Mouse (Mus musculus) brain, embryonic 18.5 days (tissue): ENCODE measurements around the gene Tmbim6.

Experiments
- DNase-seq: peaks from one replicate; pipeline ENCODE4 v3.0.0-alpha.2; 2012; ENCODE audit warnings: low read depth, low spot score

Tmbim6 gene

DNA sequence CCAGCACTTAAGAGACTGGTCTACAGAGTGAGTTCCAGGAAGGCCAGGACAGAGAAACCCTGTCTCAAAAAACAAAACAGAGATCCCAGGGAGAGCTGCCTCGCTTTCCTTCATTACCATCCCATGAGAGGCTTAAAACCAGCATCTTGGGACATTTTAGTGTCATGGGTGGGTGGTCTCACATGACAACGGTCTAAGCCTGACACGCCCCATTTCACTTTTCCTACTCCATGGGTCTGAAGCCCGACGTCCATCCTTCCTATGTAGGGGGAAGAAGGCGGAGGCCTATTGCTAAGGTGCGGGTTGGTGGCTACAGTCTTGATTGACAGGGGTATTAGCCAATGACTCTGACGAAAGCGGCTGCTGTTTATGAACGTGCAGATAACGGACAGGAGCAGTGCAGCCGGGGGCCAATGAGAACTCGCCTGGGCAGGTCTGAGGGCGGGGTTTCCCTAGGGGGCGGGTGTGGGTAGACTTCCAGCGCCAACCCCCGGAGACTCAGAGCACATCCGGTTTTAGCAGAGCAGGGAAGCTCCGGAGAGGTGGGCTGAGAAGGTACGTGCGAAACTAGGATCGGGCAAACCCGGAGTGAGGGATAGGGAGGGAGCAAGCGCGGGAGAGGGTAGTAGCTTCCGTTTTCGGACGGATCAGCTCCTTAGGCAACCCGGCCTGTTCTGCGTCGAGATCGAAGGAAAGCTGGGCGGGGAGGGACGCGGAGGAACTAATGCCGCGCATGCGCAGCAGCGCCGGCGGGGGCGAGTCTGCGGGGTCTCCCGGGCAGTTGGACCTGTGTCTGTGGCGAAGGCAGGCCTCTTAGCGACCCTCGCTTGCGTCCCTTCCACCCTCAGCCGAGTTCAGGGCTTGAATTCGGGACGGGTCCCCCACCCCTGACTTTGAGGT is at the start of gene Tmbim6:
TSS of gene Tmbim6 (plus strand) at position 397 of the 900 bp plus-strand sequence.
- peak; percentile 100 for DNase-seq

DNA sequence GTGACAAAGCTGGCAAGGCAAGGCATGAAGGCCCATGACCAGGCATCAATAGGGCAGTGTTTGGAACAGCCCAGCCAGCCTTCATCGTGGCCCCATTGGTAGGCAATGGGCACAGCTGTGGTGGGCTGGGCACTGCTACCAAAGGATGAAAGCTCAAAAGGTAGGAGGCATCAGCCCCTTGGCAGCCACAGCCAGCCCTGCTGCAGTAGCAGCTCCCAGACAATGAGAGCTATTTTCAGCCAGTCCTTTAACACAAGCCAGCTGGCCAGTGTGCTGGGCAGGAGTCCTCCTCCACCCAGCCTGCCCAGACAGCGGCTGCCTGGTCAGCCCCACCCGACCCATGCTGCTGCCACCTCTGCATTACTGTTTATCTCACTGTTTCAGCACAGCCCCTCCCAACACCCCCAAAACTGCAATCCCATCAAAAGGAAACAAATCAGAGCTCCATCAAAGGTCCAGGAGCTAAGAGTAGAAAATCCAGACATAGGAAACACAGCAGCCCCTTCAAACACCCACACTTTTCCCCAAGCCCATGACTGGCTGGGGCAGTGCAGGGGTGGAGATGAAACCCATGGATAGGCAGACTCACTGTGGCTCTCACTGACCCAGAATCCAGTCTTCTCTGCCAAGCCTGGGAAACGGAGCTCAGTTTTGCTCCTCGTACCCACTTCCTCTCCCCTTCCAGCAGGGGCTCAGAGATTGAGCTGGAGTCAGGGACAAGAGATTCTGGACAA is 49.1 kb upstream of the Tmbim6 start:
- DNase-seq: no peak

DNA sequence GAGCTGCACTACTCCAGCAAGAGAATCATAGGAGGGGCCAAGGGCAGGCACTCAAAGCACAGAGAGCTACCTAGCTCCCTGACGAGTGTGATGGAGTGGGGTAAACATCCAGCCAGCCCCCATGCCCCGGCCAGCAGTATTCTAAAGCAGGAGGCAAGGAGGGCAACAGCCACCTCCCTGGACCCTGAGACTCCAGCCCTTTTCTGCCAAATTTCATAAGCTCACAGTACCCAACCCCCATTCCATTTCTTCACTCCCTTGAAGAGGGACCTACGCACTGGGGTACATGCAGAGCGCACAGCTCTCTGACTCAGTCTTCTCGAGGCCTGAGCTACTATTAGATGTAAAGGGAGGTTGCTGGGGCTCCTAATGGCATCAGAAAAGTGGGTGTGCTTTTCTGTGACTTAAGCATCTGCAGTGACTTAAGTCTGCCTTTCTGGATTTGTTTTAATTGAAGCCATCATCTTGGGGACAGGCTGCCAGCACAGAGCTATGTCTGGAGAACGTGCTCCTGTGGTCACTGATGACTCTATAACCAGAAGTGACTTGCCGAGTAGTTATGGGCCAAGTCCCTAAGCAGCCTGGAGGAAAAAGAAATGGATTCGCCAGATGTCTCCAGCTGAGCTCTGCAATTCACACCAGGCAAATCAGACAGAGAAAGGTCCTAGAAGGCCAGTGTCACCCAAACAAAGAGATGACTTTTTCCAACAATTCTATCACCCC is 48.4 kb upstream of the Tmbim6 start:
- DNase-seq: no peak

DNA sequence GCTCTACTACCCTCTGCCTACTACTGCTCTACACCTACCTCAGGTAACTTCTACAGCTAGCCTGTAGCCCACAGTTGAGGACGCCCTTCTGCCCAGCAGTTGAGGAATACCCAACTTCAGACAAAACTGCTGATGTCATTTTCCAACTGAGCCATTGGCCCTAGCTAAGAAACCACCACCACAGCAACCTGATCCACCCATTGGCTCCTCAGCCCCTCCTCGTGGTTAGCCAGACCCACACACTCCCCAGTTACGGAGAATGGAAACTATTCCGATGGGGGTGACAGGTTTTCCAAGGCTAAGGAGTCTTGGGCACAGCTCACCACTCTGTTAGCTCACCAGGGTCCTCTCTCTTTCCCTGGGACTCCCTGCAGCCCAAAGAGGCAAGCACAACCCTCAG is 47.7 kb upstream of the Tmbim6 start:
- DNase-seq: no peak

DNA sequence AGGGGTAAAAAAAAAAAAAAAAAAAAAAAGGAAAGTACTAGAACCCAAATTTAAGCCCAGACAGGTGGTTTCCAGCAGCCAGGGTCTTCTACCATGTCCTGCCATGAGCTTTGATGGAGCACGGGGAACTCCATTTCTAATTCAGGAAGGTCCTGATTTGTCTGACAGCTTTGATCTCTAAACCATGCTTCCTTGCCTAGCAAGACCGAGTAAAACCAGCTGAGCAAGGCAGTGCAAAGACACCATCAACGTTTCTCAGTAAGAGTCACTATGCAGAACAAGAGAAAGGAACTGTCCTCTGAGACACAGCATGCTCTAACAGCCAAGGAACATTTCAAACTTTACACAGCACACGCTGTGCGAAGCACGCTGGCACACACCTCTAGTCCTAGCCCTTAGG is 41.1 kb upstream of the Tmbim6 start:
- DNase-seq: no peak

DNA sequence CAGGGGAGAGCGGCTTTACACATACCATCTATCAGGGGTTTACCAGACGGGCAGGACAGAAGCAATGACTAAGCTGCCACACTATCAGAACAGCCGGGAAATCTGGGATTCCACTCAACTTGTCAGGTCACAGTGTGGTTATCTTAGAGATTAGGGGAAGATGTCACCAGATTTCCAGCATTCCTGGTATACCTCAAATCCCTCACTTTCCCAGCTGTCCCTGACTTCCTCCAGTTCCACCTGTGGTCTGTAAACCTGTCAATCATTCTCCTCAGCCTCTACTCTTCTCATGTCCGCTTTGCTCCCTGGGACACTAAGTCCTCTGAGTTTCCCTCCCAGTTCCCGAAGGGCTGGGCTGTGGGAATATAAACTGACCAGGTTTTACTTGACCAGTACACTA is 40.4 kb upstream of the Tmbim6 start:
- DNase-seq: no peak

DNA sequence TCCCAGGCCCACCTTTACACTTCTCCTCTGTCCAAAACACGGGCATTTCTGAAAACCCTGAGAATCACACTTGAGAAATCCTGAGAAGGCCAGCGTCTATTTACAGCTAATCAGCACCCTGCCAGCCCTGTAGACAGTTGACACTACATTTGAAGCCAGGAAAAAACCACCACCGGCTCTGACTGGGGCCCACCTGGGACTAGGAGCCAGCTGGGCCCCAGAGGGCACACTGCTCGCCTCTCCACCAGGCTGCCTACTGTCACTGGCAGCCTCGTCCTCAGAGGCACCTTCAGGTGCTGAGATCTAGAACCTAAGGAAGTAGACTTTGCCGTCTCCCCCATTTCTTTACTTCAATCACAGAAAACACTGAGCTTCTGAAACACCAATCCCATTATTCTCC is 37.0 kb upstream of the Tmbim6 start:
- no peak for DNase-seq

DNA sequence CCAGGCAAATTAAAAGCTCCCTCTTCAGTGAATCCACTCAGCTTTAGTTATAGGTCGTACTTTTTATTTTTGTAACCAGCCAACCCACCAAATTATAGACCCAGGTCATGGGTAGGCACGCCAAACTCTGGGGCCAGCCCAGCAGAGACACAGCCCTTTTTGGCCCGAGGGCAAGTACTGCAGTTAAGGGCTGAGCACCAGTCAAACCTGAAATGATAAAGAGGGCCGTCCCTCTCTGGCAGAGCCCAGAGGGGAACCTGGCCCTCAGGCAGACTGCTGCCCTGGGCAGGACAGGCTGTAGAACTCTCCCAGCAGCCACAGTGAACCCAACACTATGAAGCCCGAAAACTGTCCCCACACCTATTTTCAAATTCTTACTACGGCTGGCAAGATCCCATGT is 36.2 kb upstream of the Tmbim6 start:
- DNase-seq: no peak

DNA sequence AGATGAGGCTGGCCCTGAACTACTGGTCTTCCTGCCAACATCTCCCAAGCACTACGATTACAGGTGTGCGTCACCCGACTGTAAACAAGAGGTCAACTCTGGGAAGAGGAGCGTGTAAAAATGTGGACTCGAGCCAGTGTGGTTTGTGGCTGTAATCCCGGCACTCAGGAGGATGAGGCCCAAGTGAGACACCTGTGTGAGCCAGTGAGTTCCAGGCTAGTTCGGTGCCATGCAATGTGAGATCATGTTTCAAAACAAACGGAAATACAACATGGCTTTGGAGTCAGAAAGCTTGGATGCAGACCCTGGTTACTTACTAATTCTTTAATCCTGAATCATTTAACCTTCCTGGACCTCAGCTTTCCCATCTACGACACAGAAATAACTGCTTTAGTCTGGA is 33.7 kb upstream of the Tmbim6 start:
- no peak for DNase-seq

DNA sequence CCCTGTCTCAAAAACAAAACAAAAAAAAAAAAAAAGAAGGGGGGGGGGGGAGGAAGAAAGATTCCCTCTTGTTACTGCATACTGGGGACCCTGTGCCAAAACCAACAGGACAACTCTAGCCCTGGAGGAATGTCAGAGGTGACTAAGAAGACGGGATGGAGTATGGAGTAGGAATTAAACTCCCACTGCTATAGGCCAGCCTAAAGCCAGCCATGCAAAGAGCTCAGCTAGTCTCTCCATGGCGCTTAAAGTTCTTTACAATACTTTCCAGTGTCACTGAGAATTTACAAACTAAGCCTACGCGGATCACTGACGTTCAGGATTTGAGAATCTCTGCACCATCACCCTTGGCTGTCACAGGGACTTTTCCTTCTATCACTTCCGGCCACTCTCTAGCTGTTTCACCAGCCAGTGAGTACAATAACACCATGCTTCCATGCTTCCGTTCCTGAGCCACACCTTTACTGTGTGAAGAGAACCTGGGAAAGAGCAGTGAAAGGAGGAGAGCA is 28.6 kb upstream of the Tmbim6 start:
- DNase-seq: no peak

DNA sequence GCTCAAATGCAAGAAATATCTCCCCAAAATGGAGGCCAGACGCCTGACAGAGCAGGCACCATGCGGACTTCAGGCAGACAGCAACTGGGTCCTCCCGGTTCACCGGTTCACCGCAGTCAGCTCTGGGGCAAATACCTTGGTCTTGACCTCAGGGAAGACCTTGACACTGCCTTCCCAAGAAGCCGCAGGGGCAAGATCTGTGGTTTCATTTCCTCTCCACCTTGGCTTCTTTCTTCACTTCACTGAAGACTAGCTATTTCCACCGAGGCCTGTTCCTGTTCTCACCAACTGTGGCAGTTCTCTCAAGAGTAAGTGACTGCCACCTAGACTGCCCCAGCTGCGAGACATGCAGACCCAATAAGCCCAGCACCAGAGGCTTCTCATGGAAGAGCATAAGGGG is 27.8 kb upstream of the Tmbim6 start:
- no peak for DNase-seq

DNA sequence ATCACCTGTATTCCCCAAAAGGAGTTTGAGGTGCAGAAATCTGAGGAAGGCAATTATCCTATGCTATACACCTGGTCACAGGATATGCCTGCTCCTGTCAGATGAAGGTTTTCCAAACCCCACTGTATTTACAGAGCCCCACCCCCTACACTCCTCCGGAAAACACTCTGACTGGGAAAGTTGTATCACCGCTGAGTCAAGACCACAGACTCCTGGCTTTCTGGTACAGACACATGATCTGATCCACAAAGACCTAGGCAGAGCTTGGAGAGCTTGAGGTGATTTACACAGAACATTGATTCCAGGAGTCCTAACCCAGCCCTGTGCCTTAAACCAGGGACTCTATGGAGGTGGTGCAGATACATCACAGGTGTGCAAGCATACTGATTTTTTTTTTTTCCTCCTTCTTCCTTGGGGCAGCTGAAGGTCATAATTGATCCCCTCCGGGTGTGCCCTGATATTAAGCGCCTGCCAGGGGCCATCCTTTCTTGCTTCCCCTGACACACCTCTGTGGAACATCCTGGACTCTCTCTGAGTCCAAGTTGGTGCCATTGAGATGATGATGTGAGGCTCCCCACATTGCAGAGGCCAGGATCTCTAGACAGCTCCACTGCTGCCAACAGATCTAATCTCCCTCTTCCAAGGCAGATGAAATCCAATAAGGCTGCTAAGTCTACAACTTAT is 24.0 kb upstream of the Tmbim6 start:
- no peak for DNase-seq

DNA sequence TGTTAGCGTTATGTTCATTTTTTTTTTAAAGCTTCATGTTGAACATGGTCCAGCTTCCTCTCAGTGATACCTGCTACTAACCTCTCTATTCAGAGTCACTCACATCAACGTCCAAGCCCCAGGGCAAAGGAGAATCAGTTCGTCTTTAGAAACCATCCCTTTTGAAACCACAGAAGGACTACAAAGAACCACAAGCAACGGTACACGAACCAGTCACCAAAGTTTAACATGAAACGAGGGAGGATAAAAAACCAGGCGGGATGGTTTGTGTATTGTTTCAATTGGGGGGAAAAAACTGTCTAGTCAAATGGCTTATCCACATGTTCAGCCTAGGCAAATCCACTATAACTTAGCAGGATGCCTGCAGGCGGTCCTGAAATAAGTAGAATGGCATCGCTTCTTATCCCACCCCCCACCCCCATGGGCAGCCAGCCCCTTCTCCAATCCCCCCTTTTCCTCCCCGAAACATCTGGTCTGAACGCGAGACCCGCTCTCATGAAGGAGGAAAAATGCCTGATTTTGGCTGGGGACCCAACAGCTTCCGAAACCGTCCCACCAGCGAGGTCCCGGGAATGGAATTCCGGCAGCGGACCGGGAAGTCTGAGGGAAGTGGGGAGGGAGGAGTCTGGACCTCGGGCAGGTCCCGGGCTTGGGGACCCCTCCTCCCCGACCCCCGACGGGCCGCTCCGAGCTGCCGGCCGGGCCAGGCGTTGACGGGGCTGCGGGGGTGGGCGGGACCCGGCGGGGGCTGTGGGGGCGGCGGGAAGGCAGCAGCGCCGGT is 23.1 kb upstream of the Tmbim6 start:
- no peak for DNase-seq

DNA sequence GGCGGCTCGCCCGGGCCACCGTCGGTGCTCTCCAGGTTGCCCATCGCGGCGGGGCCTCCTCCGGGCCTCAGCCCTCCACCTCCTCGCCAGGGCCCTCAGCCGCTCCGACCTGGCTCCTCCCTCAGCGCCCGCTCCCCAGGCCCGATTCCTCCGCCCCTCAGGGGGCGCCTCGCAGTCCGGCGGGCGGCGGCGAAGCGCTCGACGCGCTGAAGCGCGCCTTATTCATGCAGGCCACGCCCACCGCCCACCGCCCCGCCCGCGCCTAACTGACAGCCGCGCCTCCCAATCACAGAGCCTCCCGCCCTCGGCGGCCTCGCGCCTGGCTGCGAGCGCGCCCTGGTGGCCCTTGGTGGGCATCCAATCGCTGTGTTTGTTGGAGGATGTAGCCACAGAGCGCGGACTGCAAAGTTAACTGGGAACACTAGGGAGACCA is 22.4 kb upstream of the Tmbim6 start, which contains the start of gene Fmnl3:
TSS of gene Fmnl3 (minus strand) at position 224 of the 433 bp plus-strand sequence.
- DNase-seq: peak; percentile 80

DNA sequence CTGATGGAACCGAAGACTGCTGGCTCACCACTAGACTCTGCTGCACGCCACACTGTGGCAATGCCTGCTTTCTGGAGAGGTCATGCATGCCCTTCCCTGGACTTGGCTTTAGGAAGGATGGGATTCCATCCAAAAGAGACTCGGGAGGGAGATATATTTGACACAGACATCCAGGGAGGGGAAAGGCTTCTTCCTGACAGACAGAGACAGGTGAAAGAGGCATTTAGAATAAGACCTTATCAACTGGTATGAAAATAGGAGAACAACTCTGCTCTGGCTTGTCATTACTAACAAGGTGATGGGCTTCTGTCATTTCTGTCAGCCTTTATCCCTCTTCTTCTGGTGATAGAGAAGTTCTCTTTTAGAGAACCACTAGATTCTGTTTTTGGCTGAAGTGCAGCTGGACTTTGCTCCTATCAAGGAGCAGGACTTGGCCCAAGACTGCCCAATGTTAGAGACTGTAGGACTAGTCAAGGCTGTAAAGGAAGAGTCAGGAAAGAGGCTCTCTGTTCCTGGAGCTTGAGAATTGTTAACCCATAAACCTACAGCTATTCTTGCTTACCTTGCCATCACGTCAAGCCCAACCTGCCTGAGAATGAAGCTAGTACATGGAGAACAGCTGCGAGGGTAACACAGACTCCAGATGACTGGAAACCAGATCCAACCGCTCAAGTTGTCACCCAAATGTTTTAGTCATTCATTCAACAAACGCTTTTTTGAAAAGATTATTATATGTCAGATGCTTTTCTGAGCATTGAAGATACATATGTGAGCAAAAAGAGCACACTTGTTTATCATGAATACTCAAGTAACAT is 20.9 kb upstream of the Tmbim6 start:
- DNase-seq: no peak

DNA sequence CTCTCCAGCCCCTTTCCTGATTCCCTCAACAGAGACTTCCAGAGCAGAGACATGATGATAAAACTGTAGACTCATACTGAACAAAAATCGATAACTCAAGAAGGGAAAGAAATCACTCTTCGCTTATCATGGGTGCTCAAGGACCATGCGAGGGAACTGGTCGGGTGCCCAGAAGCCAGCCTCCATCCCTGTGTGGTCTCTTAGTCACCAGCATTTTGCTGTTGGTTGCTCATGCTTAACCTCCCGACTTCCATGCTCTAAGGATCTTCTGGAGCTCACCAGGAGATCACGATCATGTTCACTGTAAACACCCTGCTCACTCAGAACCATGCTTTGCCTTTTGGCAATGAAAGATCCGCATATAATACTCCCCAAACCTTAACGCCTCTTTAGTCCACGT is 19.9 kb upstream of the Tmbim6 start:
- DNase-seq: no peak

DNA sequence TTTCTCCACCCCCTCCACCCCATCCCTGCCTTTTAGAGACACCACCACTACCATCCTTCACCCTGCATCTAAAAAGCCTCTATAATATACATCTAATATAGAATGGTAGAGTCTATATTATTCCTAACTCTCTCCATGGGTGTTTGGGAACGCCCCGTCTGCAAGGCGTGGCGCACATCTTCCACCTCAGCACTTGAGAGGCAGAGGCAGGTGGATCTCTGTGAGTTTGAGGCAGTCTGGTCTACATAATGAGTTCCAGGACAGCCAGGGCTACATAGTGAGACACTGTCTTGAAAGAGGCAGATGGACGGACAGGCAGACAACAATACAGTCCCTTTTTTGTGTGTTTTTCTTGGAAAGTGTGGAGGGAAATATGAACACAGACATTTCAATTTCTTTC is 17.6 kb upstream of the Tmbim6 start:
- DNase-seq: no peak

DNA sequence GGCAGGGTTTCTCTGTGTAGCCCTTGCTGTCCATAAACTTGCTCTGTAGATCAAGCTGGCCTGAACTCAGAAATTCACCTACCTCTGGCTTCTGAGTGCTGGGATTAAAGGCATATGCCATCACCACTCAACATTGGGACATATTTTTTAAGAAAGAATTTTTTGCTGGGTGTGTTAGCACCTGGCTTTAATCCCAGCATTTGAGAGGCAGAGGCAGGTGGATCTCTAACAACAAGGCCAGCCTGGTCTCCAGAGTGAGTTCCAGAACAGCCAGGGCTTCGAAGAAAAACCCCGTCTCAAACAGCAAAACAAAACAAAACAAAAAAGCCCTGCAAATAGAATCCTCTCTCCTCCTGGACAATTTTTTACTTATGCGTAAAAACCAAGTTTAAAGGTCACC is 17.1 kb upstream of the Tmbim6 start:
- DNase-seq: no peak

DNA sequence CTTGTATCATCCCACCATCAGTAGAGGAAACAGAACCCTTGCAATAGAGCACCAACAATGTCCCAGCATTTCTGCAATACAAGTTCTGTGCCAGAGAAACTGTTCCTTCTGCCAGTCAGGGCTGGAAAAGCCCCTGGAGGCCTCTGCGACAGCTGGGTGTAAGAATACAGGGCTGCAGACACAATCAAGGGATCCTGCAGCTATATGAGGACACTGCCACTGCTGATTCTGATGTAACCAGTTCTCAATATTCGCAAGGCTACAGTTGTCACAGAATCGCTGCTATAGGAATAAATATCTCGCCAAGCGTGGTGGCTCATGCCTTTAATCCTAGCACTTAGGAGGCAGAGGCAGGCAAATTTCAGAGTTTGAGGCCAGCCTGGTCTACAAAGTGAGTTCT is 16.4 kb upstream of the Tmbim6 start:
- DNase-seq: no peak

DNA sequence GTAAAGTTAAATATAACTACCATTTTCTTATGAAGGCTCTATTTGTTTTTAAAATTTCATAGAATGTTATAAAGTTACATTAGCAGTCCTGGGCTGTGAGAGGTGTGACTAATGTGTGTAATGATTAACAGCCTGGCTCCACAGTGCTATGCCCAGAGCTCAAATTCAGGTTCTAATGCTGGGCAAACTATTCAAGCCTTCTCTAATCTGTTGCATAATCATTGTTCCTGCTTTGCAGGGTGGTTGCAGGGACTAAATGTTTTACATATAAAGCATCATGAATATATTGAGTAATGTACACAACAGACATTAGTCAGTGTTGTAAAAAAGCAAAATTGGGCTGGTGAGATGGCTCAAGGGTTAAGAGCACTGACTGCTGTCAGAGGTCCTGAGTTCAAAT is 9.8 kb upstream of the Tmbim6 start:
- no peak for DNase-seq
